Comparison of ENCODE assay signal across 33 mouse cellular contexts in the genomic region with DNA sequence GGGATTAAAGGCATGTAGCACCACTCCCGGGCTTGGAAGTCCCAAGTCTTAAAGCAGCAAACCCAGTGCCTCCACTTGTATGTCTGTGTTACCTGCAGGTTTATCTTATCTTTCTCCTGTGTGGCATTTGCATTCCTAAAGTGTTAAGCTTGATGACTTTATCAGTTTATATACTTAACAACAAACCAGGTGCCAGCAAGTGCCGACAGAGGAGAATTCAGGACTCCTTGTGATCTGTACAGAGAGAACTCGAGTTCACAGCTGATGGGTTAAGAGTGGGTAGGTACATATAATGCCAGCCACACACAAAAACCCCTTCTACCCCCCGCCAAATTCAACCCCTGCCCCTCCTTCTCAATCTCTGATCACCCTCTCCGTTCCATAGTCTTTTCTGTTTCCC. TPM values are rescaled to one million over a fixed set of nuclear protein-coding genes. Genes with fewer than 3 reads are reported as not detected.
"Had no signal": no experiment of that assay in that cellular context is flagged by ENCODE, and none has a peak within 500 bp of the region (broad histone marks: within the 10 kb centered on the region; RNA-seq: fewer than 3 reads in every experiment).

No protein-coding gene starts in this region.

- H3K27ac ChIP-seq: embryonic facial prominence, embryonic 10.5 days; embryonic facial prominence, embryonic 12.5 days; embryonic facial prominence, embryonic 13.5 days; embryonic facial prominence, embryonic 15.5 days; forebrain, embryonic 10.5 days; forebrain, embryonic 12.5 days; forebrain, embryonic 13.5 days; forebrain, embryonic 15.5 days; gastrocnemius, adult 2 months had no signal

- ATAC-seq: forebrain, embryonic 13.5 days; forebrain, embryonic 14.5 days; forebrain, embryonic 15.5 days; forebrain, embryonic 16.5 days; forebrain, postnatal 0 days had no signal

- H3K4me1 ChIP-seq: embryonic facial prominence, embryonic 12.5 days; embryonic facial prominence, embryonic 13.5 days; embryonic facial prominence, embryonic 15.5 days had no signal

- H3K9me3 ChIP-seq: embryonic facial prominence, embryonic 10.5 days; embryonic facial prominence, embryonic 12.5 days; embryonic facial prominence, embryonic 13.5 days; embryonic facial prominence, embryonic 15.5 days; forebrain, embryonic 10.5 days; forebrain, embryonic 12.5 days; forebrain, embryonic 13.5 days; forebrain, embryonic 15.5 days had no signal

- DNase-seq: cerebellum, adult 18-20 months; cerebellum, adult 2 months; cerebellum, adult 8-10 months; cerebellum, adult 9-10 months; cerebellum, adult 9-11 months; cerebellum, postnatal 10 days; cerebellum, postnatal 14 days; cerebellum, postnatal 25 days; cerebellum, postnatal 36 days; embryo, embryonic 11 days; forebrain, postnatal 0 days; gastrocnemius, adult 2 months; gastrocnemius, postnatal 10 days; gastrocnemius, postnatal 14 days; gastrocnemius, postnatal 25 days; gastrocnemius, postnatal 36 days had no signal

- H3K4me2 ChIP-seq: embryonic facial prominence, embryonic 12.5 days; embryonic facial prominence, embryonic 13.5 days; embryonic facial prominence, embryonic 15.5 days; forebrain, embryonic 12.5 days; forebrain, embryonic 13.5 days; forebrain, embryonic 15.5 days had no signal

- H3K4me3 ChIP-seq: embryonic facial prominence, embryonic 10.5 days; embryonic facial prominence, embryonic 12.5 days; embryonic facial prominence, embryonic 13.5 days; embryonic facial prominence, embryonic 15.5 days; erythroblast, embryonic 14.5 days; forebrain, embryonic 10.5 days; forebrain, embryonic 12.5 days; forebrain, embryonic 13.5 days; forebrain, embryonic 15.5 days; gastrocnemius, adult 2 months had no signal

- H3K9ac ChIP-seq: embryonic facial prominence, embryonic 12.5 days; embryonic facial prominence, embryonic 13.5 days; embryonic facial prominence, embryonic 15.5 days; forebrain, embryonic 12.5 days; forebrain, embryonic 13.5 days; forebrain, embryonic 15.5 days; forebrain, postnatal 0 days had no signal

- H3K27me3 ChIP-seq: embryonic facial prominence, embryonic 12.5 days; embryonic facial prominence, embryonic 13.5 days; embryonic facial prominence, embryonic 15.5 days; forebrain, embryonic 12.5 days; forebrain, embryonic 13.5 days; forebrain, embryonic 15.5 days had no signal

RNA-seq across cellular contexts. Expression of a gene that starts 50.2 kb away (rescaled TPM):
- polyA plus RNA-seq: erythroblast, embryonic 14.5 days had no signal

RNA-seq across cellular contexts. Expression of a gene that starts 54.8 kb away (rescaled TPM):
- polyA plus RNA-seq: cerebellum, adult 2 months; cortical plate, adult 2 months; embryonic facial prominence, embryonic 10.5 days; embryonic facial prominence, embryonic 11.5 days; embryonic facial prominence, embryonic 12.5 days; embryonic facial prominence, embryonic 13.5 days; embryonic facial prominence, embryonic 14.5 days; embryonic facial prominence, embryonic 15.5 days; erythroblast, embryonic 14.5 days; forebrain, embryonic 10.5 days; forebrain, embryonic 11.5 days; forebrain, embryonic 12.5 days; forebrain, embryonic 13.5 days; forebrain, embryonic 14.5 days; forebrain, embryonic 15.5 days; forebrain, embryonic 16.5 days; forebrain, postnatal 0 days; frontal cortex, adult 2 months; gonadal fat pad, adult 2 months had no signal
